Mouse (Mus musculus): ENCODE data around the gene Pdzd2.

DNA sequence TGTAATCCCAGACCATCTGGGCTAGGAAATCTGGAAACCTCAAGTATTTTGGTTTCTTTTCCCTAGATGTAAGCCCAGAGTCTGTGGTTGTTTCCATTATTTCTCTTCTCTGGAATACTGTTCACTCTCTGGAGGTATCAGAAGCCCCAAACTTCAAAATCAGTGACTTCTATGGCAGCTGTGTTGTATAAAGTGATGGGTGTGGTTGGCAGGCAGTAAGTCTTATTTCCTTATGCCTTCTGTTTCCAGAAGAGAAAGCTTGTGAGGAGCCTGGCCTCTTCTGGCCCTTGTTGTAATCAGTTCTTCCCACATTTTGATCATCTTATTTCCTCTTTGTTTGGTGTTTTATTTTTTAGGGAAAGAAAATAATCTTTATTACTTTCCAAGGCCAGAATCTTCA, 408.8 kb downstream of the Pdzd2 start:
- no peak for TF ChIP-seq POLR2A (IDR thresholded peaks at IDR 0.05; ENCODE audit: low read depth, low read length)
- no peak for TF ChIP-seq CTCF (IDR thresholded peaks at IDR 0.05; ENCODE audit: extremely low read depth, insufficient read depth, insufficient read length, insufficient replicate concordance)

Data from spleen, adult 2 months (tissue).